In the genomic region with DNA sequence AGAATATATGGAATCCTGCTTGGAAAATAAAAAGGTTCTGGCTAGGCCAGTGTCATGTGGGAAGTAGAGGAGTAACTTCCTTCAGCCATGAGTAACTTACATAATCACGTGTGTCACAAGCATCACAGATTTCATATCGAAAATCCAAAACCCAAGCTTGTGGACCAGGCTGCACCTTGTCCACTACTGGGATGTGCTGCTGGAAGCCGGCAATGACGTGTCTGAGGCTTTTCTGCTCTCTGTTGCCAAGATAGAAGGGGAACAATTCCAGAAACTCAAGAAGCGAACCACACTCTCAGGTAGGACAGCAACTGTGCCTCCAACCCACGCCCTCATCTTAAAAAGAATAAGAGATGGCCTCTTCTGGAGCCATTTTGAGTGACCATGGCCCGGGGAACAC, we compare ENCODE assay signal across 40 mouse cellular contexts. TPM values are rescaled to one million over a fixed set of nuclear protein-coding genes. Genes with fewer than 3 reads are reported as not detected.
"Had no signal": no experiment of that assay in that cellular context is flagged by ENCODE, and none has a peak within 500 bp of the region (broad histone marks: within the 10 kb centered on the region; RNA-seq: fewer than 3 reads in every experiment).

No protein-coding gene starts in this region.

- H3K27me3 ChIP-seq: heart, embryonic 13.5 days; heart, embryonic 15.5 days; hindbrain, embryonic 12.5 days; hindbrain, embryonic 13.5 days; hindbrain, embryonic 15.5 days; intestine, embryonic 15.5 days; kidney, embryonic 15.5 days had no signal

- H3K9me3 ChIP-seq: heart, embryonic 13.5 days; heart, embryonic 15.5 days; hindbrain, embryonic 10.5 days; hindbrain, embryonic 12.5 days; hindbrain, embryonic 13.5 days; hindbrain, embryonic 15.5 days; intestine, embryonic 15.5 days; kidney, embryonic 15.5 days had no signal

- ATAC-seq: hindbrain, embryonic 16.5 days; hindbrain, postnatal 0 days; inflammation-experienced regulatory T-cells, adult 6 months; intestine, embryonic 15.5 days; intestine, postnatal 0 days had no signal

- H3K4me1 ChIP-seq: heart, embryonic 13.5 days; heart, embryonic 15.5 days; hindbrain, embryonic 10.5 days; hindbrain, embryonic 12.5 days; hindbrain, embryonic 13.5 days; hindbrain, embryonic 15.5 days; intestine, embryonic 15.5 days had no signal

- DNase-seq: heart, adult 2 months; heart, postnatal 10 days; heart, postnatal 14 days; heart, postnatal 4 days; kidney, adult 11 months; kidney, adult 18-20 months; kidney, adult 2 months; kidney, adult 8-10 months; kidney, adult 9 months; kidney, postnatal 10 days; kidney, postnatal 14 days; kidney, postnatal 25 days; kidney, postnatal 36 days; kidney, postnatal 4 days; layer of hippocampus, adult 9-11 months; layer of hippocampus, postnatal 36 days had no signal

- H3K36me3 ChIP-seq: heart, embryonic 13.5 days; heart, embryonic 15.5 days; hindbrain, embryonic 10.5 days; hindbrain, embryonic 12.5 days; hindbrain, embryonic 13.5 days; hindbrain, embryonic 15.5 days; intestine, embryonic 15.5 days; kidney, embryonic 15.5 days had no signal

- H3K4me3 ChIP-seq: heart, adult 2 months; heart, embryonic 13.5 days; heart, embryonic 15.5 days; hindbrain, embryonic 10.5 days; hindbrain, embryonic 12.5 days; hindbrain, embryonic 13.5 days; hindbrain, embryonic 15.5 days; intestine, embryonic 15.5 days; kidney, embryonic 15.5 days; layer of hippocampus, adult 2 months; left cerebral cortex, adult 2 months had no signal

- H3K4me2 ChIP-seq: heart, embryonic 11.5 days; heart, embryonic 13.5 days; heart, embryonic 15.5 days; hindbrain, embryonic 12.5 days; hindbrain, embryonic 13.5 days; hindbrain, embryonic 14.5 days; hindbrain, embryonic 15.5 days; intestine, embryonic 15.5 days; kidney, embryonic 15.5 days had no signal

- H3K27ac ChIP-seq: heart, adult 2 months; heart, embryonic 13.5 days; heart, embryonic 15.5 days; hindbrain, embryonic 10.5 days; hindbrain, embryonic 12.5 days; hindbrain, embryonic 13.5 days; hindbrain, embryonic 14.5 days; hindbrain, embryonic 15.5 days; hindbrain, postnatal 0 days; intestine, embryonic 15.5 days; kidney, embryonic 15.5 days; kidney, postnatal 0 days; layer of hippocampus, adult 2 months; left cerebral cortex, adult 2 months had no signal

- H3K9ac ChIP-seq: heart, embryonic 13.5 days; heart, embryonic 15.5 days; hindbrain, embryonic 12.5 days; hindbrain, embryonic 13.5 days; hindbrain, embryonic 14.5 days; hindbrain, embryonic 15.5 days; intestine, embryonic 15.5 days; kidney, embryonic 15.5 days had no signal

RNA-seq across cellular contexts. Expression of gene Gm49358, which starts 19.5 kb away (rescaled TPM):
- total RNA-seq: hematopoietic stem cell, adult 5-6 weeks had no signal
- polyA plus RNA-seq: heart, adult 2 months; heart, embryonic 11.5 days; heart, embryonic 13.5 days; heart, embryonic 14.5 days; heart, embryonic 15.5 days; heart, embryonic 16.5 days; heart, postnatal 0 days; hindbrain, embryonic 10.5 days; hindbrain, embryonic 11.5 days; hindbrain, embryonic 12.5 days; hindbrain, embryonic 13.5 days; hindbrain, embryonic 15.5 days; hindbrain, embryonic 16.5 days; hindbrain, postnatal 0 days; inflammation-experienced regulatory T-cells, adult 6 months; intestine, embryonic 15.5 days; intestine, postnatal 0 days; kidney, adult 2 months; kidney, embryonic 15.5 days; kidney, embryonic 16.5 days; kidney, postnatal 0 days; large intestine, adult 2 months had no signal
